Mouse (Mus musculus) C2C12 (cell line): Measurements from ENCODE around the gene Slc9a1.

Experiments used
- CEBPB ChIP-seq: IDR thresholded peaks from one replicate; pipeline ENCODE4 v1.6.1; 2011; ENCODE audit warnings: low read depth, mild to moderate bottlenecking, control low read depth, moderate library complexity
- CTCF ChIP-seq: IDR thresholded peaks from one replicate; pipeline ENCODE4 v1.5.1; 2011; ENCODE audit not compliant: control insufficient read depth, insufficient read depth, insufficient read length
- MAX ChIP-seq: IDR thresholded peaks from one replicate; pipeline ENCODE4 v1.6.1; 2011; ENCODE audit warnings: mild to moderate bottlenecking, control low read depth
- MYOD1 ChIP-seq: IDR thresholded peaks from one replicate; pipeline ENCODE4 v1.6.1; 2011; ENCODE audit warnings: low read depth; ENCODE audit not compliant: control insufficient read depth, insufficient read length
- MYOG ChIP-seq: IDR thresholded peaks from one replicate; pipeline ENCODE4 v1.6.1; 2011; ENCODE audit not compliant: control insufficient read depth, insufficient read length; ENCODE audit errors: extremely low read depth
- USF1 ChIP-seq: IDR thresholded peaks from one replicate; pipeline ENCODE4 v1.6.1; 2011; ENCODE audit warnings: low read depth, mild to moderate bottlenecking, control low read depth, moderate library complexity

DNA sequence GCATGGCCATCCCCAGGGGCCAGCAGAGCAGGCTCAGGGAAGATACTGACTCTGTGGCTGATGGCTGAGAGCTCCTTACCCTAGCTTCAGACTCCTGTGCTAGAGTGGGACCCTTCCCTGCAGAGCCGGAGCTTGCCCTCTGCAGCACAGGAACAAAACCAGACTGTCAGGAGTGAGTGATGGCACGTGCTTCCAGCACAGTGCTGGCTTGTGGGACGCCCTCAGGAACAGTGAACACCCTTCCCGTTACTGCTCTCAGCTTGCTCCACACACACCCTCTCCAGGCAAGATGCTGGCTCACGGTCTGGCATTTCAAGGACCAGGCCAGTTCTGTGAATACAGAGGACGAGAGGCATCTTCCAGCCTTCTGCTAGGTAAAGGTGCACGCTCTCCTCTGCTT is 38.5 kb downstream of the Slc9a1 start:
- TF ChIP-seq USF1 (no peak), CTCF (no peak), MYOD1 (no peak), MAX (no peak), CEBPB (no peak), MYOG (no peak)
